Mouse (Mus musculus): ENCODE results near the gene Arhgef39. TPM values are rescaled to one million over a fixed set of nuclear protein-coding genes. Genes with fewer than 3 reads are reported as not detected.

The Arhgef39 gene
- polyA plus RNA-seq, 2 experiments, result 23.4 to 37.5 TPM

- Histone ChIP-seq H3K9ac (replicated peaks) (peak overlapping the region; percentile 45; the same call in 1 of the 2 replicates), H3K4me3 (ENCODE audit: insufficient read depth in 1 of 2, low read depth in 2 of 2, low read length in 2 of 2) (peak overlapping the region; percentile 51 to 69), H3K27ac (no peak overlapping the region), H3K36me3 (replicated peaks; ENCODE audit: control insufficient read depth, insufficient read depth, low read depth) (no peaks in the 10 kb centered on the region), H3K4me2 (ENCODE audit: low read depth) (peak overlapping the region; percentile 71), H3K9me3 (ENCODE audit: control insufficient read depth, low read length) (no peaks in the 10 kb centered on the region), H3K27me3 (ENCODE audit: control insufficient read depth, insufficient read depth, low read length) (no peaks in the 10 kb centered on the region), H3K4me1 (replicated peaks; ENCODE audit: control insufficient read depth in 2 of 2, insufficient read depth in 2 of 2, low read length in 1 of 2) (peaks cover 0 to 14% of the 10 kb centered on the region in 2 experiments; a peak in 2 of 4 replicates)
- ATAC-seq (ENCODE audit: insufficient read depth) (peak; percentile 80), DNase-seq (ENCODE audit: low read depth in 3 of 3, low spot score in 3 of 3) (peak in 2 of 3 experiments; percentile 41 to 47)
- TF ChIP-seq EP300 (IDR thresholded peaks at IDR 0.05; ENCODE audit: low read depth), result no peak
- peak; percentile 27; the same call in 1 of the 2 replicates for TF ChIP-seq CTCF (IDR thresholded peaks at IDR 0.05; ENCODE audit: low read depth)
- WGBS (ENCODE audit: insufficient replicate concordance), result 0% methylated on average over 13 of the region's 13 CpGs
These were observed 9.1 kb upstream of the Arhgef39 start for GRCm38 (mm10) chr4:43508666-43508997.

GRCm38 (mm10) chr4:43507938-43508665, 8.6 kb upstream of the Arhgef39 start:
- peaks cover 0 to 14% of the 10 kb centered on the region in 2 experiments; a peak in 2 of 4 replicates for H3K4me1 ChIP-seq (replicated peaks; ENCODE audit: control insufficient read depth in 2 of 2, insufficient read depth in 2 of 2, low read length in 1 of 2)
- no peaks in the 10 kb centered on the region for H3K9me3 ChIP-seq (ENCODE audit: control insufficient read depth, low read length)
- H3K9ac ChIP-seq (replicated peaks), result peak overlapping the region; percentile 45; the same call in 1 of the 2 replicates
- no peak for DNase-seq (ENCODE audit: low read depth in 3 of 3, low spot score in 3 of 3)
- H3K36me3 ChIP-seq (replicated peaks; ENCODE audit: control insufficient read depth, insufficient read depth, low read depth), result no peaks in the 10 kb centered on the region
- peak overlapping the region; percentile 71 for H3K4me2 ChIP-seq (ENCODE audit: low read depth)
- H3K4me3 ChIP-seq (ENCODE audit: insufficient read depth in 1 of 2, low read depth in 2 of 2, low read length in 2 of 2), result peak overlapping the region; percentile 51 to 69
- peak; percentile 54 for ATAC-seq (ENCODE audit: insufficient read depth)
- no peaks in the 10 kb centered on the region for H3K27me3 ChIP-seq (ENCODE audit: control insufficient read depth, insufficient read depth, low read length)
- 6% methylated on average over 22 of the region's 22 CpGs for WGBS (ENCODE audit: insufficient replicate concordance)
- TF ChIP-seq EP300 (IDR thresholded peaks at IDR 0.05; ENCODE audit: low read depth), result no peak
- TF ChIP-seq CTCF (IDR thresholded peaks at IDR 0.05; ENCODE audit: low read depth), result no peak
- no peak overlapping the region for H3K27ac ChIP-seq

DNA sequence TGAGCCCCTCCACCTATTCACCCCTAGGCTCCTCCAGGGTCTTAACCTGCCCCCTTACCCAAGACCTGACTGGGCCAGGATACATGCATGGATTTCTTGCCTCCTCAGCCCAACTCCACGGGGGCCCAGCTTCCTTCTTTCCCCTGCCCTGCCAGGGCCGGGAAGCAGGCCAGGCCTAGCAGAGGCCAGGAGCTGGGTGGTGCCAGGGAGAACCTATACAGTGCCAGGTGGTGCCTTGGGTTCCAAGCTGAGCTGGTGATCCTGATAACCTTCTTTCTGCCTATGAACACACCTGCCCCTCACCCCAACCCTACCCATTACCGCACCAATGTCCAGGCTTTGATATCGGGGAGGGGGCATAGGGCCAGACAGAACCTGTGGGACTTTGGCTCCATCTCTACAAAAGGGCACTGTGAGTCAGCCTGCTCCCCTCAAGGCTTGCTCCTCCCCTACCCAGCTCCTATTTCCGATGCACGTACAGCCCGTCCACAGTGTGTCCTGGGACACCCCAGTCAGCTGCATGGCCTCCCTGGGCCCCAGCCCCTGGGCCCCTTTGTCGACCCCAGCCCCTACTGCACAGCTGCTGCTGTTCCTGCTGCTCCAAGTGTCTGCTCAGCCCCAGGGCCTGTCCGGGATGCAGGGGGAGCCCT, 7.2 kb upstream of the Arhgef39 start, which contains the start of gene Car9:
Gene Car9, plus strand, starts transcription at position 431 of the 650 bp plus-strand sequence.
- Histone ChIP-seq H3K4me2 (ENCODE audit: low read depth) (peak within 1 kb of the TSS; percentile 71), H3K4me3 (ENCODE audit: insufficient read depth in 1 of 2, low read depth in 2 of 2, low read length in 2 of 2) (no peak within 1 kb of the TSS), H3K4me1 (replicated peaks; ENCODE audit: control insufficient read depth in 2 of 2, insufficient read depth in 2 of 2, low read length in 1 of 2) (peaks cover 0 to 14% of the 10 kb centered on the region in 2 experiments; a peak in 2 of 4 replicates), H3K9me3 (ENCODE audit: control insufficient read depth, low read length) (no peaks in the 10 kb centered on the region), H3K9ac (replicated peaks) (no peak within 1 kb of the TSS), H3K36me3 (replicated peaks; ENCODE audit: control insufficient read depth, insufficient read depth, low read depth) (no peaks in the 10 kb centered on the region), H3K27me3 (ENCODE audit: control insufficient read depth, insufficient read depth, low read length) (no peaks in the 10 kb centered on the region), H3K27ac (no peak within 1 kb of the TSS)
- WGBS (ENCODE audit: insufficient replicate concordance), result 62% methylated on average over 9 of the region's 9 CpGs
- TF ChIP-seq CTCF (IDR thresholded peaks at IDR 0.05; ENCODE audit: low read depth) (no peak), EP300 (IDR thresholded peaks at IDR 0.05; ENCODE audit: low read depth) (no peak)
- DNase-seq (ENCODE audit: low read depth in 3 of 3, low spot score in 3 of 3), result no peak
- no peak for ATAC-seq (ENCODE audit: insufficient read depth)

GRCm38 (mm10) chr4:43506074-43506473, 6.6 kb upstream of the Arhgef39 start:
- Histone ChIP-seq H3K4me2 (ENCODE audit: low read depth) (no peak overlapping the region), H3K9ac (replicated peaks) (no peak overlapping the region), H3K9me3 (ENCODE audit: control insufficient read depth, low read length) (no peaks in the 10 kb centered on the region), H3K4me3 (ENCODE audit: insufficient read depth in 1 of 2, low read depth in 2 of 2, low read length in 2 of 2) (no peak overlapping the region), H3K36me3 (replicated peaks; ENCODE audit: control insufficient read depth, insufficient read depth, low read depth) (no peaks in the 10 kb centered on the region), H3K27me3 (ENCODE audit: control insufficient read depth, insufficient read depth, low read length) (no peaks in the 10 kb centered on the region), H3K4me1 (replicated peaks; ENCODE audit: control insufficient read depth in 2 of 2, insufficient read depth in 2 of 2, low read length in 1 of 2) (peaks cover 0 to 14% of the 10 kb centered on the region in 2 experiments; a peak in 2 of 4 replicates), H3K27ac (no peak overlapping the region)
- DNase-seq (ENCODE audit: low read depth in 3 of 3, low spot score in 3 of 3) (no peak), ATAC-seq (ENCODE audit: insufficient read depth) (no peak)
- WGBS (ENCODE audit: insufficient replicate concordance), result 74% methylated on average over 8 of the region's 8 CpGs
- TF ChIP-seq CTCF (IDR thresholded peaks at IDR 0.05; ENCODE audit: low read depth) (no peak), EP300 (IDR thresholded peaks at IDR 0.05; ENCODE audit: low read depth) (no peak)

- Histone ChIP-seq H3K4me2 (ENCODE audit: low read depth) (no peak overlapping the region), H3K4me3 (ENCODE audit: insufficient read depth in 1 of 2, low read depth in 2 of 2, low read length in 2 of 2) (no peak overlapping the region), H3K9ac (replicated peaks) (no peak overlapping the region), H3K4me1 (replicated peaks; ENCODE audit: control insufficient read depth in 2 of 2, insufficient read depth in 2 of 2, low read length in 1 of 2) (peaks cover 4 to 19% of the 10 kb centered on the region in 2 experiments), H3K27me3 (ENCODE audit: control insufficient read depth, insufficient read depth, low read length) (no peaks in the 10 kb centered on the region), H3K36me3 (replicated peaks; ENCODE audit: control insufficient read depth, insufficient read depth, low read depth) (no peaks in the 10 kb centered on the region), H3K9me3 (ENCODE audit: control insufficient read depth, low read length) (no peaks in the 10 kb centered on the region), H3K27ac (no peak overlapping the region)
- ATAC-seq (ENCODE audit: insufficient read depth) (no peak), DNase-seq (ENCODE audit: low read depth in 3 of 3, low spot score in 3 of 3) (no peak)
- TF ChIP-seq CTCF (IDR thresholded peaks at IDR 0.05; ENCODE audit: low read depth) (no peak), EP300 (IDR thresholded peaks at IDR 0.05; ENCODE audit: low read depth) (no peak)
- WGBS (ENCODE audit: insufficient replicate concordance), result 14% methylated on average over 4 of the region's 4 CpGs
These were observed 4.8 kb upstream of the Arhgef39 start for GRCm38 (mm10) chr4:43504269-43504668.

Measured in liver, embryonic 14.5 days (tissue).